Mouse (Mus musculus): ENCODE results near the gene Synj1.

The Synj1 gene

DNA sequence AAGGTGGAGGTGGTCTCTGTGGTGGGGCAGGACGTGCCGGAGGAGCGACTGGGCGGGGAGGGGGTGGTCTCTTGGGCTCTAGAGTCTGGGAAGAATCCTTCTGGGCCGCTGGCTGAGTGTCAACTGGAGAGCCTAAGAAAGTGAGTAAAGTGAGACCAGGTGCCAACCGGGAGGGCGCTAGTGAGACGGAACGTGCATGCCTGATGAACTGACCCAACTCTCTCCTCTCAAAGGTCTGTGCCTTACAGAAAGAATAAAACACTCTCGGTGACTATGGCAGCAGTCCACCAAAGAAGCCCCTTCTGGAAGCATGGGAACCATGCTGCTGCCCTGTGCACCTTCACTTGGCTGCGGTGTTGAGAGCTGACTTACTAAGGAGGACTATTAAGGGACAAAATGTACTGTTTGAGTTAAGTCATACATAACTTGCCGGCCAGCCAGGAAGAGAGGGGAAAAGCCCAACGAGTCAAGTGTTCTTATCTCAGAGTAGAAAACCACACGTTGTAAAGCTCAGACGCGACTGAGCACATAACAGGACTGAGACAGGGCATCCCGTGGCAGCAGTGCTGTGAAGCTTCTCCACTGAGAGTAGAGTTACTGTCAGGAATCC is 60.6 kb downstream of the Synj1 start:
- DNase-seq (ENCODE audit: low spot score in 2 of 2): no peak

DNA sequence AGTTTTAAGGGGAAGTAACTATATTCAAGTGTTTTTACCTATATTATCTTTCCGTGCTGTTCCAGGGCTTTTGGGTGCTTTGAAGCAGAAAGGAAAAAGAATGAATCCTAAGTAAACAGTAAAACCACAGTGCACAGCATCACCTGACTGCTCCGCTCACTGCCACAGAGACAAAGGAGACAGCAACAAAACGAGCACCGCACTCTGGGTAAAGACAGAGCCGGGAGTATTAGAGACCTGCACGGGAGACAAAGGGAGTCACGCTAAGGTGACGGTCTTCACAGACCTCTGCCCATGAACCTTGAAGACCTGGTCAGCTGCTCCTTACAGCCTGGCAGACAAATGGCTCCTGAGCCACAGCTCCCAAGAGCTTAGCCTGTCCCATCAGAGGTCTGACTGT is 64.1 kb downstream of the Synj1 start:
- no peak for DNase-seq (ENCODE audit: low spot score in 2 of 2)

DNA sequence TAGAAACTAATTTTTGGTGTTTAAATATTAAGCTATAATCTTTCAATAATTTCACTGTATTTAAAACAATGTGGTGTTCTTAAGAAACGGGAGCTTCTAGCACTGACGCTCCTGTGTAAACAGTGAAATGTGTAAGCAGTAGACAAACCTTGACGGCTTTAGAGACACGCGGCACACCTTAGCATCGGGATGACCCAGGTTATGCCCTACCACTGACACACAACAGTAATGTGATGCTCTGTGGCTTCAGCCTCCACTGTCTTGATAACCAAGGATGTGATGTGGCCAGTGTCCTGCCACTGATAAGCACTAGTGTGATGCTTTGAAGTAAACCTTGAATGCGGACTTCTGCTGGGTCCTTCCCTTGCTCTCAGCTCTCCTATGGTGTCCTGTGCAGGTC is 69.9 kb downstream of the Synj1 start:
- DNase-seq (ENCODE audit: low spot score in 2 of 2): no peak

DNA sequence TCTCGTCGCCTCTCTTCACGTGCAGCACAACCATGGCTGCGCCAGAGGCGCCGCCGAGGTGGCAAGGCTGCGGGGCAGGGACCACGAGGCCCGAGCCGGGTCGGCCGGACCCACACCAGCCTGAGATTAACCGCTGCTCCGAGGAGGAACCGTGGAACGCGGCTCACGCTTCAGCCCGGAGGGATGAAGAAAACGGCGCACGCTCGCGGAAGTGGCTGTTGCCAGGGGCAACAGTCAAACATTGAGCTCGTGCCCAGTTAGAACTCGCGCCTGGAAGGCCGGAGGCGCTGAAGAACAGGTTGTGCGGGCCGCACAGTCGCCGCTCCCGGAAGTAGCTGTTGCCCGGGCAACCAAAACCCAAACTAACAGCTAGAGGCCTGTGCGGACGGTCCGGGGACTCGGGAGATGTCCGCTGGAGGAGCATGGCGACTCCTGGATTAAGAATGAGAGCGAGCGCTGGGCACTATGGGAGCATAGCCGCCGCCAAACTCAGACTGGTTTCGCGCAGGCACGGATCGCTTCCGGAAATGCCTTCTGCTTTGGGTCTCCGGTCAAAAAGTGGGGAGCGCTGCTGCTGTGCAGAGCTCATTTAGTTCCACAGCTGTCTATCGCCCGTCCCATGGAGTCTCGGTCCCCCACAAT is 76.3 kb downstream of the Synj1 start, which contains the start of gene Cfap298:
Gene Cfap298 (minus strand): TSS at position 428 of the 642 bp plus-strand sequence.
- DNase-seq (ENCODE audit: low spot score in 2 of 2): peak; percentile 77 to 92

DNA sequence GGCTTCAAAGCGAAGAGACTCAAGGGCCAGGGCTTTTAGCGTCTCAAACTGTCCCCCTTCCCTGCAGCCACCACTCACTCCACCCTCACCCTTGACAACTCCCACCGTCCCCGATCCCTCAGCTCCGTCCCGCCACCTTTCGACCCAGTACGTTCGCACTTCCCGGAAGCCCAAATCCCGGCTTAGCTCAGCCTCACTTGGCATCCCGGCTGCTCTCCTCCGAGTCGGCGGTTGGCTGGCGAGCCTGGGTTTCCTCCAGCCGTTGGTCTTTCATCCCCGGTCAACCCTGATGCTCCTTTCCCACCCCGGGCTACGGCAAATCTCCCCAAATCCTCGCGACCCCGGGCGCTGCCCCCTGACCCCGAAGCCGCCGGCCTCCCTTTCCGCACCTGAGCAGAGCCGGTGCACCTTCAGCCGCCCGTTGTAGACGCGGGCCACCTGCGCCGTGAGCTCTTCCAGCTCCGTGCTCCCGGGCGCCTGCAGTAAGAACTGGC is 76.9 kb downstream of the Synj1 start:
- peak in 1 of 2 experiments; percentile 57 for DNase-seq (ENCODE audit: low spot score in 2 of 2)

DNA sequence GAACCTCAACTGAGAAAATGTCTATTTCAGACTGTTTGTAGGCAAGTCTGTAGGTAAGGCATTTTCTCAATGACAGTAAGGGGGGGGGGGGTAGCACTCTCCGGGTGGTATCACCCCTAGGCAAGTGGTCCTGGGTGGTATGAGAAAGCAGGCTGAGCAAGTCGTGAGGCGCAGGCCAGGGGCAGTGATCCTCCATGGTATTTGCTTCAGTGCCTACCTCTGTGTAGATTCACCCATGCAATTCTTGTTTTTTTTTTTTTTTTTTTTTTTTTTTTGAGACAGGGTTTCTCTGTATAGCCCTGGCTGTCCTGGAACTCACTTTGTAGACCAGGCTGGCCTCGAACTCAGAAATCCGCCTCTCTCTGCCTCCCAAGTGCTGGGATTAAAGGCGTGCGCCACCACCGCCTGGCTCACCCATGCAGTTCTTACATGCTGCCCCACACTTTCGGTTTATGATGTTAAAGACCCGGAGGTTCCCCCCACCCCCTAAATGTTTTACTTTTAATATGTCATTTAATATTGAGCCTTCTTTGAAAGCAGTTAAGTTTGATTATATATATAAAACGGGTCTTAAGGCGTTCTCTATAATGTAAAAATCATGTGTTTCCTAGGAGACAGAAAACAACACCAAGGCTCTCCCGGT is 77.5 kb downstream of the Synj1 start:
- no peak for DNase-seq (ENCODE audit: low spot score in 2 of 2)

GRCm38 (mm10) chr16:90927446-90927845 is 83.7 kb downstream of the Synj1 start:
- DNase-seq (ENCODE audit: low spot score in 2 of 2): no peak

DNA sequence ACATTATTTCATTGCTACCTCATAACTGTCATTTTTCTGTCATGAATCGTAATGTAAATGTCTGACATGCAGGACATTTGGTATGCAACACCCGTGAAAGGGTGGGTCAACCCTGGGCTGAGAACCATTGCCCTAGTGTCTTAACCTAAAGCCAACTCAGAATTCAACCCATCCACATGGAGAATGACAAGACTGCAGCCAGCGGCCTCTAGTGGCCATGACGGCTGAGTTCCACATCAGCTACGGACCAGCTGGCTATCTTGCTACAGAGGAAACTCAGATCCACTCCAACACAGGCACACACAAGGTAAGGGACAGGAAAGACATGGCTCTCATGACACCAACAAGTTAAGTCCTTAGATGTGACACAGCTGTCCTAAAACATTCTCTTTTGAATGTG is 85.6 kb downstream of the Synj1 start:
- peak; percentile 65 to 77 for DNase-seq (ENCODE audit: low spot score in 2 of 2)

GRCm38 (mm10) chr16:90924606-90925370 is 86.3 kb downstream of the Synj1 start:
- no peak for DNase-seq (ENCODE audit: low spot score in 2 of 2)

GRCm38 (mm10) chr16:90921471-90922159 is 89.5 kb downstream of the Synj1 start:
- peak in 1 of 2 experiments; percentile 49 for DNase-seq (ENCODE audit: low spot score in 2 of 2)

GRCm38 (mm10) chr16:90917156-90917555 is 94.0 kb downstream of the Synj1 start:
- DNase-seq (ENCODE audit: low spot score in 2 of 2): no peak

DNA sequence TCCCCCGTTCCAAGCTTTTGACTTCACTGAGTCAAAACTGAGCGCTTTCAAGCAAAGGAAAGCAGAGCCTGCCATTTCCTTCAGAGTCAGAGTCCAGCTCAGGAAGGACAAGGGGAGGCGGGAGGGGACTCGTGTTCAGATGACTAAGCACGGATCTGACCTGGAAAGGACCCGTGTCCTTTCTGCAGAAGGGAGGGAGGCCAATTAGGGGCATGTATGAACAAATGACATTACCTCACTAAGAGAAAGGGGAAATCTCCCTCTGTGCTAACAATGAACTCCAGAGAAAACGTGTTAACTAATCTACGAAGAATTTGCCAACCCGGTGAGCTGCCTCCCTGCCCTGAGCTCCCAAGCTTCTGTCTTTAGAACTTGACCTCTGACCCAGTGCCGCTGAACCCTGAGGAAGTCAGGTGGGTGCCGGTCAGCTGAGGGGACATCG is 95.0 kb downstream of the Synj1 start:
- DNase-seq (ENCODE audit: low spot score in 2 of 2): no peak

GRCm38 (mm10) chr16:90911766-90912165 is 99.3 kb downstream of the Synj1 start:
- no peak for DNase-seq (ENCODE audit: low spot score in 2 of 2)

DNA sequence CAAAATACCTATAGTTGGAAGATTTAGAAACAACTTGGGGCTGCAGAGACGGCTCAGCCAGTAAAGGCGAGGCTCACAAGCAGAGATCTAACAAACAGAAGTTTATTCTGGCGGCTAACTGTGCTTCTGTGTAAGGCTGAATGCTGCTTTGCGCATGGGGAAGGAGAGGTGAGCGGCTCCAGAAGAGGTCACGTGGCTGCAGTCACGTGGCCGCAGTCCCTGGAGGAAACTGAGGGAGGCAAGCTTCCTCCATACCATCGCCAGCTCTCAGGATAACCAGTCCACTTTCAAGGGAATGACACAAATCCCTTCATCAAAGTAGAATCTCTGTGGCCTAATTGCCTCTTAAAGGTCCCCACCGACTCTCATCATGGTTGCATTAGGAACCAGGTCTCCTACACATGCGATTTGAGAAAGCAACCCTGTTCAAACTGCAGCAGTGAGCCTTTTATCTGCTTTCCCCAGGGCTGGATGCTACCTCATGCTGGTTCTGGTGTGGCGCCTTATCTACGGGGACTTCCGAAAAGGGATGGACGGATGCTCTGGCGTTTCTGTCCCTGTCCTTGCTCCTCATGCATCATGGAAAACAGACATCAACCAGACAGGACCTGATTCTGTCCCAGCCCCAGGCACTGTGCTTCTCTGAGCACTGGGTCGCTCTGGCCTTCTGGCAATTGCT is 100.1 kb downstream of the Synj1 start:
- no peak for DNase-seq (ENCODE audit: low spot score in 2 of 2)

- no peak for DNase-seq (ENCODE audit: low spot score in 2 of 2)
Measured at GRCm38 (mm10) chr16:90907250-90907649, 103.9 kb downstream of the Synj1 start.

DNA sequence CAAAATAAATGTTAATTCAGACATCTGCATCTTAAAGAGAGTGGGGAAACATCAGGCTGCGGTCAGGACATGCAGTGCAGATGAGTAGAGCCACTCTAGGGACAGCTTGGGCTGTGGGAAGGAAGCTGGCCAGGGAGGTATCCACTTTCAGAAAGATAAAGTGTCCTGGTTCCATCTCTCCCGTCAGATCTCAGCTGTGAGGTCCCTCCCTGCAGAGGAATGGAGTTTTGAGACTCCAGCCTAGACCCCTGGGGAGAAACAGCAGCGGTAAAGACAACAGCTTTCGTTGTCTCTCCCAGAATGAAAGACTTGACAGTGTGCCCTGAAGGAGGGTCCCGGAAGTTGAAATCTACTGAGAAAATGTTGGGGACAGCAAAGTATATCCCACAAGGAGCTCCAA is 107.8 kb downstream of the Synj1 start:
- no peak for DNase-seq (ENCODE audit: low spot score in 2 of 2)

DNA sequence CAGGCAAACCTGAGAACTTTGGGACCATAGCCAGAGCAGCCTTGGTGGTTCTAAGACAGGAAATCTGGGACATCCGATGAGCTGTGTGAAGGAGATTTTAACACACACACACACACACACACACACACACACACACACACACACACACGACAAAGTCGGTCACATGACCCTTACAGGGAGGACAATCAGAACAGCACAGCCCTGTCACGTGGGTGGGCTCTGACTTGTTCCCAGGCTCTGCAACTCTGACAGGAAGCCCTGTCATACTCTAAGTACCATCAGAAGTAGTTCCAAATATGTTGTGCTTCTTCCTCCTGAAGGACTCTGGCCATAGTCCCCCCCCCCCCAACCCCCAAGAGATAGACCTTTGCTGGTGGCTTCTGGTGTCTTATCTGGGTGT is 109.7 kb downstream of the Synj1 start:
- no peak for DNase-seq (ENCODE audit: low spot score in 2 of 2)

- DNase-seq (ENCODE audit: low spot score in 2 of 2): no peak
Measured at GRCm38 (mm10) chr16:90899498-90899897, 111.6 kb downstream of the Synj1 start.

DNA sequence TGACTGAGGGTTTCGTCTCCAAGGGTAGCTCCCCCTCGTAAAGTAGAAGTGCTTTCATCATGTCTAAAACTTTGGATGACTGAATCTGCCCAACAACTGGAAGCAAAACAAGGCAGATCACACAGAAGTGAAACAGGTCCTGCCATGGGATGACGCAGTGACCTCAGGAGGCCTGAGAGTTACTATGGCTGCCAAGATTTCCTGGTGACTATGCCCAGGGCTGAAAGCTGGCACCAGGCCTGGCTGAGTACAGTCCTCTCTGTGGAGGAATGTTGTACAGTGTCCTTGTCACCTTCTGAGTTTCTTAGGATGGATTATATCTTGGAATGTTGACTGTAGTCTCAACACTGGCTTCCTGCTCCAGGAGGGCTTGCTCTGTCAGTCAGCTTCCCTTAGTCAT is 113.5 kb downstream of the Synj1 start:
- DNase-seq (ENCODE audit: low spot score in 2 of 2): no peak

DNA sequence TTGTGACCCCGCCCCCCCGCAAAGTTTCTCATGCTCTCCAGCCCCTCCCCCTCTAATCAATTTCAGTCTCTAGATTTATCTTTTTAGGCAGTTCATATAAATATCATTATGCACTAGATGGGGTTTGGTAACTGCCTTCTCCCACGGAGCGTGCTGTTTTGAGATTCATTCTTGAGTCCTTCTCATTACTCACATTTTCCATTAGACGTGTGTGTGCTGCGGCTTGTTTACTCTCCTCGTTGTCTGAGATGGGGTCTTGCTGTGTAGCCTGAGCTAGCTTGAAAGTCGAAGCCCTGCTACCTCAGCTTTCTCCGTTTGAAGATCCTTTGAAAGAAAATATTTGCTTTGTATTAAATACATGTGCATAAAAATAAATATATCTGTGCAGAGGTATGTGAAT is 117.3 kb downstream of the Synj1 start:
- no peak for DNase-seq (ENCODE audit: low spot score in 2 of 2)

DNA sequence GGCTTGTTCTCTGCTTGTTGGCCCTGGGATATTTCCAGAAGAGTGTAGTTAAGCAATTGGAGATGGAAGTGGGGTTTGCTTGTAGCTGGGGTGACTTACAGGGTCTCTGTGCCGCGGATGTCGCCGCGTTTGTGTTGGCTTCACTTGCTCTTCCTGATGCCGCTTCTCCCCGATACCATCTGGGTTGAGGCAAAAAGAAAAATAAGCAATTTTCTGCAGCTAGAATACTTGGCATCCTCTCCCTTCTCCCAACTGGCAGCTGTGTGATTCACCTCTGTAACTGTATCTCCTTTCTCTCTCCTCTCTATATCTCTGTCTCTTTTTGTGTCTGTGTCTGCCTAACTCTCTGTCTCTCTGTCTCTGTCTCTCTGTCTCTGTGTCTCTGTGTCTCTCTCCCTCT is 118.1 kb downstream of the Synj1 start:
- DNase-seq (ENCODE audit: low spot score in 2 of 2): no peak

Data from cerebellum, postnatal 4 days (tissue).